Mouse (Mus musculus): ENCODE data around the gene Ebf1.

DNA sequence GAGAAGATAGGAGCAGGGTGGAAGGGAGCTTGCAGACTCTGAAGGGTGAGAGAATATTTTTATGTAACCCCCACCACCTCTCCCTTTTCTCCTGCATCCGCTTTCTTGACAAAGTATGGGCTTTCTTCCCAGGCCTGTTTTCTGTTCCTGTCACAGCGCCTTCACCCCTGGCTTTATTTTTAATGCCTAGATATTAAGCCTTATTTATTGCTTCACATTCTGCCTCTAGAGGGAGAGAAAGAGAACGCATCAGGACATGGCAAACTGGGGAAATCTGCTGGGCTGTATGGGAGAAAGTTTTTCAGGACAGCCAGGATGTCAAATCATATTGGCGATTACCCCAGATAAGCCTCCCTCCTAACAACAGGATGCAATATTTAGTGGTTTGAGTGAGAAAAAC is 49.6 kb downstream of the Ebf1 start:
- TF ChIP-seq CTCF (IDR thresholded peaks at IDR 0.05; ENCODE audit: low read depth), result peak; percentile 40
- no peak for TF ChIP-seq EP300 (IDR thresholded peaks at IDR 0.05; ENCODE audit: low read depth)
